Mouse (Mus musculus): Measurements from ENCODE around the gene Cdh6. TPM values are rescaled to one million over a fixed set of nuclear protein-coding genes. Genes with fewer than 3 reads are reported as not detected.

The Cdh6 gene
- polyA plus RNA-seq, 1 experiment from 2014 or later, result 15.1 TPM

DNA sequence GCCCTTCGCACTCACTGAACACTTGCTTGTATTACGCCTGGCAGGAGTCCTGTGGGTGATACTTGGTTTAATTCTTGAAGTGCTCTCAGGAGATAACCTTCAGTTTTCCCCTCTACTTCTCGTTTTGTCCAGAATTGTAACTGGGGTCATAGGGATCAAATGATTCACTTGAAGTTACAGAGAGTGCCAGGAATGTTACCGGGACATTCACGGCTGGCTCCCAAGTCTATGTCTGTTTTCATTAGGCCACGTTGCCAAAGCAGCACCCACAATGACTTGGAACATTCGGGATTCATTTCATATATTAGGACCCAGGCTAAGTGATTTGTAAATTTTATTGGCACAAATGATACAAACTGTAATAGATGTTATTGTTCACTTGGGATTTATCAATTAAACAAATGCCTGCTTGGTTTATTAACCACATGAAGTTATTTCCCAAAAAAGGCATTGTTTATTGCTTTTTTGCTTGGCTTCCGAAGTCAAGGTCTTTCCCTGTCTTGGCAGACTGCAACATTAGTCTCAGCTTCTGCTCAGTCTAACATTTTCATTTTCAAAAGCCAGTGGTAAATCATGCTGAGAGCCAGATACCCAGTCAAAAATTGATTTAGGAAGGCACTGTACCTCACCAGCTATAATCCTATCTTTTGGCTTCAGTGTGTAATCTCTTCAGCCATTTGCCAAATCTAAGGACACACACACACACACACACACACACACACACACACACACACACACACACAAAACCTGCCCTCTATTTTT lies 96.4 kb downstream of the Cdh6 start:
- DNase-seq (ENCODE audit: low spot score), result no peak

DNA sequence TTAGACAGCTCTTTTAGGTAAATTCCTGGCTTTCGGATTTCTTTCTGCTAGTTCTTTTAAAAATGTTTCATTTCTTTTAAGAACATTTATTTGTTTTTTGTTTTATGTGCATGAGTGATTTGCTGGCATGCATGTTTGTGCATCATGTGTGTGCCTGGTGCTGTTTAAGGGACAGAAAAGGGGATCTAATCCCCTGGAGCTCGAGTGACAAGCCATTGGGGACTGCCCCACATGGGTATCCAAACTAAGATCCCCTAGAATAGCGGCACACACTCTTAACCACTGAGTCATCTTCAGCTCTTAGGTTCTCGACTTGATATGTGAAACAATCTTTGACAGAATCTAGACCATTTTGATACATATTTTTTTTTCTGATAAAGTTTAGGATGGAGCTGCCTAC lies 99.4 kb downstream of the Cdh6 start:
- H3K4me3 ChIP-seq, result no peak overlapping the region
- no peaks in the 10 kb centered on the region for H3K36me3 ChIP-seq
- DNase-seq (ENCODE audit: low spot score), result no peak
- no peak overlapping the region for H3K27ac ChIP-seq (replicated peaks)
- no peaks in the 10 kb centered on the region for H3K4me1 ChIP-seq
- H3K9me3 ChIP-seq (replicated peaks), result no peaks in the 10 kb centered on the region
- 67% methylated on average over 4 of the region's 4 CpGs for WGBS
- H3K27me3 ChIP-seq (ENCODE audit: low read depth, poor library complexity, severe bottlenecking), result no peaks in the 10 kb centered on the region

More for the DNA sequence above, 96.4 kb downstream of the Cdh6 start:
- no peak overlapping the region for H3K4me3 ChIP-seq
- 0 out of 2 replicates have a peak, but pooled peaks cover 3% of the 10 kb centered on the region for H3K36me3 ChIP-seq
- H3K4me1 ChIP-seq, result no peaks in the 10 kb centered on the region
- WGBS, result 83% methylated on average over 8 of the region's 8 CpGs
- no peak overlapping the region for H3K27ac ChIP-seq (replicated peaks)
- no peaks in the 10 kb centered on the region for H3K27me3 ChIP-seq (ENCODE audit: low read depth, poor library complexity, severe bottlenecking)
- H3K9me3 ChIP-seq (replicated peaks), result no peaks in the 10 kb centered on the region

DNA sequence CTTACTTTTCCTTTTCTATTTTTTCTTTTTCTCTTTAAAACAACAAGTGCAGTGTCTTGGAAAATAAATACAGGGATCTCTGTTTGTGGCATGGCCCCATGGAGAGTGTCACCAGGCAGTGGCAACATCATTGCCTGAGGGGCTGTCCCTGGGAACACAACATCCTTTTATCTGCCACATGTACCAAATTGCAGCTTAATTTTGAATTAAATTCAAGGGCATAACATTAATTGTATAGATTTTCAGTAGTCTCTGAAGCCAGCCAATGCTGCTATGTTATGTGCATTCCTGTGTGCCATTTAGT lies 105.3 kb downstream of the Cdh6 start:
- no peak for DNase-seq (ENCODE audit: low spot score)
- Histone ChIP-seq H3K9me3 (replicated peaks) (no peaks in the 10 kb centered on the region), H3K4me1 (no peaks in the 10 kb centered on the region; the same call in 1 of the 2 replicates), H3K27ac (replicated peaks) (no peak overlapping the region), H3K27me3 (ENCODE audit: low read depth, poor library complexity, severe bottlenecking) (no peaks in the 10 kb centered on the region), H3K4me3 (no peak overlapping the region), H3K36me3 (peaks cover 5% of the 10 kb centered on the region; the same call in 1 of the 2 replicates)

DNA sequence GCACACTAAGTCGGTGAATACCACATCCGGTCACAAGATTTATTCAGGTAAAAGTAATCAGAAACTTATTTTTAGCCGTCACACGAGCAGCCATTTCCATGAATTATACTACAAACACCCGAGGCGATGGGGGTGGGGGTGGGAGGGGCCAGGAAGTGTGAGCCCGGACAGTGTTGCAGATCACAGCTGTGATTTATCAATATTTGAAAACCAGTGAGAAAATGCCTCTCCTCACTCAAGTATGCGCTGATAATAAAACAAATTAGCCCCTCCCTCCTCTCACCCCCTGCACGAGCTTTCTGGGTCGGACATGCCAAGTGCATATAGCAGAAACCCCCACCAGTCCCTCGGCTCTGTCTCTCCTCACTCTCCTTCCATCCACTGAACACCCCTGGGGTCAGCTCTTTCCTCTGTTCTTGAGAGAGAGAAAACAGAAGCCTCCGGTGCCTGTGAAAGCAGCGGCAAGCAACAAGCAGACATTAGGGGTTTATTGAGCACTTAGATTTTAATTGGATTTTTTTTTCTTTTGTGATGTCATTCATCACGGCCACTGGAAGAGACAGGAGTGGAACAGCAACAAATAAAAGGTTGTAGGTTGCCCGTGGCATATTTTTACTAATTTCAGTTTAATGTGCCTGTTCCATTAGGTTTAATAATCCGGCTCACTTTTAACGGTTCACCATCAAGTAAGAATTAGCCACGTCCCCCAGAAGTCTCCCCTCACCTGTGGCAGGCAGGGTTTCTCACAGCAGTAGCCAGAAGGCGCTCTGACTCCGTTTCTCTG lies 105.9 kb downstream of the Cdh6 start:
- H3K27ac ChIP-seq (replicated peaks), result no peak overlapping the region
- H3K4me1 ChIP-seq, result no peaks in the 10 kb centered on the region; the same call in 1 of the 2 replicates
- H3K4me3 ChIP-seq, result no peak overlapping the region
- H3K27me3 ChIP-seq (ENCODE audit: low read depth, poor library complexity, severe bottlenecking), result no peaks in the 10 kb centered on the region
- WGBS, result 70% methylated on average over 20 of the region's 20 CpGs
- H3K9me3 ChIP-seq (replicated peaks), result no peaks in the 10 kb centered on the region
- peaks cover 5% of the 10 kb centered on the region; the same call in 1 of the 2 replicates for H3K36me3 ChIP-seq
- no peak for DNase-seq (ENCODE audit: low spot score)

DNA sequence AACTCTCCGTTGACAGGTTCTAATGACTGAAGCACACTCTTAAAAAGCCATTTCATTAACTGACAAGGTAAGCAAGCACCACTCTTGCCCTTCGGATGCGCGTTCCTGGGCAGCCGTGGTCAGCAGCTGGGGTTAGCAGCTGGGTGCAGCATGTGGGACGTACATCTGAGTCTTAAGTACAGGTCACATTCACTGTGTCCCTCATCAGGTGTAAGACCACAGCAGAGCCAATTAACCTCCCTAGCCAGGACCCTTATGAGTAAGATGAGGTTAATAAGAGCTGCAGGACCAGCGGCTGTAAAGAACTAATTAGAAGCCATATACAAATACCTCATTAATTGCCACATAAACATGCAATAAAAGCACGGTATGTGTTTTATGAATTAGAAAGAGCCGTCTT lies 106.7 kb downstream of the Cdh6 start:
- WGBS, result 88% methylated on average over 9 of the region's 9 CpGs
- no peak overlapping the region for H3K27ac ChIP-seq (replicated peaks)
- H3K27me3 ChIP-seq (ENCODE audit: low read depth, poor library complexity, severe bottlenecking), result no peaks in the 10 kb centered on the region
- no peaks in the 10 kb centered on the region for H3K9me3 ChIP-seq (replicated peaks)
- H3K36me3 ChIP-seq, result peaks cover 5% of the 10 kb centered on the region; the same call in 1 of the 2 replicates
- no peaks in the 10 kb centered on the region; the same call in 1 of the 2 replicates for H3K4me1 ChIP-seq
- no peak for DNase-seq (ENCODE audit: low spot score)
- no peak overlapping the region for H3K4me3 ChIP-seq

DNA sequence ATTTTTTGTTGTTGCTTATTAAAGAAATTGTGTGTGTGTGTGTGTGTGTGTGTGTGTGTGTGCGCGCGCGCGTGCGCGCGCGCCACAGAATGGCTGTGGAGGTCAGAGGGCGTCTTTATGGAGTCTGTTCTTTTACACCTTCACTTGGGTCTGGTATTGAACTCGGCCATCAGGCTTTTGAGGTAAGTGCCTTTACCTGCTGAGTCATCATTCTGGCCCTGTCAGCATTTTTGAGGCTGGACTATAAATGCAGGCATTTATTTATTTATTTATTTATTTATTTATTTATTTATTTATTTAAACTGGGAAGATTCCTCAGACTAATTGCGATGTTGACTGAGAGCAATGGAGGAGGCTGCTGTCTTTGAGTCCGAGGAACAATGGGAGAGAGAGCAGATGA lies 109.8 kb downstream of the Cdh6 start:
- 98% methylated on average over 13 of the region's 13 CpGs for WGBS
- no peak for DNase-seq (ENCODE audit: low spot score)
- no peaks in the 10 kb centered on the region; the same call in 1 of the 2 replicates for H3K4me1 ChIP-seq
- no peaks in the 10 kb centered on the region for H3K27me3 ChIP-seq (ENCODE audit: low read depth, poor library complexity, severe bottlenecking)
- no peak overlapping the region for H3K4me3 ChIP-seq
- H3K9me3 ChIP-seq (replicated peaks), result no peaks in the 10 kb centered on the region
- H3K27ac ChIP-seq (replicated peaks), result no peak overlapping the region
- H3K36me3 ChIP-seq, result peaks cover 24% of the 10 kb centered on the region

DNA sequence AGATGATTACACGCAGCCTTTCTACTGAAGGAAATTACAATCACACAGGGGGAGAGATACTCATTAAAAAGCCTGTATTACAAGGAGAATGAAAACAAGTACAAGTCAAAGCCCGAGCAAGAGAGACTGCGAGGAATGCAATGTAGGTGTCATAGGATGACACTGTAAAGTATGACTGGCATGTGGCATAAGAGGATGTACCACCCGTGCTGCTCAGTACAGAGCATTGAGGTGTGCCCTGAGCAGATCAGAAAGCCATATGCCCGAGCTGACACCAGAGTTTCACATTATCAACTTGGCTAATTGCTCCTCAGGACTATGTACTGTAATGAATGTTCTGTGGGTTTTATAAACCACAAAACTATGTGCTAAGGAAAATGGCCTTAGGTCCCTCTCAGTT lies 115.7 kb downstream of the Cdh6 start:
- Histone ChIP-seq H3K27ac (replicated peaks) (no peak overlapping the region), H3K36me3 (peaks cover 59% of the 10 kb centered on the region), H3K9me3 (replicated peaks) (no peaks in the 10 kb centered on the region), H3K27me3 (ENCODE audit: low read depth, poor library complexity, severe bottlenecking) (no peaks in the 10 kb centered on the region), H3K4me3 (no peak overlapping the region), H3K4me1 (0 out of 2 replicates have a peak, but pooled peaks cover 6% of the 10 kb centered on the region)
- 91% methylated on average over 5 of the region's 5 CpGs for WGBS
- no peak for DNase-seq (ENCODE audit: low spot score)

DNA sequence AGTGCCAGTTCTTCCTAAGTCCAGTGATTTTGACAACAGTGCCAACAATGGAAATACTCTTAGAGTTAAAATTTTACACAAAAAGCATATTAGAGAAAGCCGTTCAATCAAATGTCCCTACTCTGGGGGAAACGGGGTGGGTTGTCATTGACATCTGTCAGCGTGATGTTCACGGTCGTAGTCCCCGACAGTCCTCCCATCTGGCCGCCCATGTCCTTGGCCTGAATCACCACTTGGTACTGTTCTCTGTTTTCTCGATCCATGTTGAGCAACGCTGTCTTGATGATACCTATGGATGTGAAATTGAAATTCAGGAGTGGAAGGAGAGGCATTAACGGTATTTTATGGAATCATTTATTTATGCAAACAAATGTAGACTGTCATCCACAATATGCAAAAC lies 116.2 kb downstream of the Cdh6 start:
- H3K9me3 ChIP-seq (replicated peaks), result no peaks in the 10 kb centered on the region
- WGBS, result 93% methylated on average over 10 of the region's 10 CpGs
- H3K27me3 ChIP-seq (ENCODE audit: low read depth, poor library complexity, severe bottlenecking), result no peaks in the 10 kb centered on the region
- DNase-seq (ENCODE audit: low spot score), result no peak
- peaks cover 63% of the 10 kb centered on the region for H3K36me3 ChIP-seq
- 0 out of 2 replicates have a peak, but pooled peaks cover 6% of the 10 kb centered on the region for H3K4me1 ChIP-seq
- no peak overlapping the region for H3K4me3 ChIP-seq
- H3K27ac ChIP-seq (replicated peaks), result no peak overlapping the region

DNA sequence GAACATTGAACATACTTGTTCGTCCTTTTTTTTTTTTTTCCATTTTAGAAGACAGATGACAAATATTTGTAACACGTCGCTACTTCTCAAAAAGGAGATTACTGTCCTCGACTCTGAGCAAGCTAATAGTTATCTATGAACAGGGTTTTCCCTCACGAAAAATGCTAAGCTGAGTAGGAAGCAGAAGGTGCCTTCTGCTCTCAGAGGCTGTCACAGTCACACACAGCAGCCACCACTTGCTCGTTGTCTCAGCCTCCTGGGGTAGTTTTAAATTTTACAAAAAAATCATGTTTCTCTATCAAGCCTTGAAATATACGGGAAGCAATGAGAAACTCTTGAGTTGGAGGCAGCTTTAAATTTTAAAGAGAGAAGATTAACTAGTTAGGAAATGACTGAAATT lies 125.6 kb downstream of the Cdh6 start:
- no peak overlapping the region for H3K27ac ChIP-seq (replicated peaks)
- H3K4me1 ChIP-seq, result no peaks in the 10 kb centered on the region
- DNase-seq (ENCODE audit: low spot score), result no peak
- H3K9me3 ChIP-seq (replicated peaks), result no peaks in the 10 kb centered on the region
- H3K36me3 ChIP-seq, result peaks cover 55% of the 10 kb centered on the region
- 92% methylated on average over 7 of the region's 7 CpGs for WGBS
- H3K4me3 ChIP-seq, result no peak overlapping the region
- no peaks in the 10 kb centered on the region for H3K27me3 ChIP-seq (ENCODE audit: low read depth, poor library complexity, severe bottlenecking)

DNA sequence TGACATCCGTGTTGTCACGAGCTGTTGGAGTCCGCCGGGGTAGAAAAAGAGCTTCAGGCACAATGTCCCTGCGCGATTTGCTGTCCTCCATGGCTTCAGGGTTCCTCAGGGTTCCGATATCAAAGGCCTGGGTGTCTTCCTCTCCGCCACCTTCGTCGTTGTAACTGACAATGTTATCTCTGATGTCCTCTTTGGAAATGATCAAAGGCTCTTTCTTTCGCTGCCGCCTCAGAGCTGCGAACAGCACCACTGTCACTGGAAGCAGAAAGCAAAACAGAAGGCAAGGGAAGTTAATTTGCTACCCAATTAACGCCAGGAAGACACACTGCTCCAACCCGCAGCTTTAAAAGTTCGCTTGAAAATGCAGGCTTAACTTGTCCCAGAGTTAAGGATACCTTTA lies 139.0 kb downstream of the Cdh6 start:
- Histone ChIP-seq H3K27me3 (ENCODE audit: low read depth, poor library complexity, severe bottlenecking) (no peaks in the 10 kb centered on the region), H3K27ac (replicated peaks) (no peak overlapping the region), H3K36me3 (peaks cover 42% of the 10 kb centered on the region), H3K4me3 (no peak overlapping the region), H3K9me3 (replicated peaks) (no peaks in the 10 kb centered on the region), H3K4me1 (no peaks in the 10 kb centered on the region)
- DNase-seq (ENCODE audit: low spot score), result no peak
- 76% methylated on average over 16 of the region's 16 CpGs for WGBS

DNA sequence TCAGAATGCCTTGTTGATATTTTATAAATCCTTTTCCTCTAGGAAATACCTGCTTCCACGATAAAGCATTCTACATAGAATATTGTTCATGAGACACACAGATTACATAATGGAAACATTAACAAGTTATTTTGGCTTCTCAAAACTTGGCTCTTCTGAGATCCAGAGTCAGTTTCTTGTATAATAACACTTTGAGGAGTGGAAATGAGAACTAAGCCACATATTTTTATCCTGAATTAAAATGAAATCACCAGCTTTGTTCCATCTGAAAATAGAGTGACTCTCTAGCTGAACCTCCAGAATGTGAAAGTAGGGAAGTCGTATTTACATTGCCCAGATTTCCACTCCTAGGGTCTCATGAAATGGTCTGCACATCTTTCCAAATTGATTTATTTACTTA lies 142.8 kb downstream of the Cdh6 start:
- H3K27ac ChIP-seq (replicated peaks), result no peak overlapping the region
- H3K4me1 ChIP-seq, result no peaks in the 10 kb centered on the region
- no peak overlapping the region for H3K4me3 ChIP-seq
- DNase-seq (ENCODE audit: low spot score), result no peak
- H3K36me3 ChIP-seq, result peaks cover 22% of the 10 kb centered on the region
- no peaks in the 10 kb centered on the region for H3K9me3 ChIP-seq (replicated peaks)
- WGBS, result 81% methylated on average over 2 of the region's 2 CpGs
- no peaks in the 10 kb centered on the region for H3K27me3 ChIP-seq (ENCODE audit: low read depth, poor library complexity, severe bottlenecking)

DNA sequence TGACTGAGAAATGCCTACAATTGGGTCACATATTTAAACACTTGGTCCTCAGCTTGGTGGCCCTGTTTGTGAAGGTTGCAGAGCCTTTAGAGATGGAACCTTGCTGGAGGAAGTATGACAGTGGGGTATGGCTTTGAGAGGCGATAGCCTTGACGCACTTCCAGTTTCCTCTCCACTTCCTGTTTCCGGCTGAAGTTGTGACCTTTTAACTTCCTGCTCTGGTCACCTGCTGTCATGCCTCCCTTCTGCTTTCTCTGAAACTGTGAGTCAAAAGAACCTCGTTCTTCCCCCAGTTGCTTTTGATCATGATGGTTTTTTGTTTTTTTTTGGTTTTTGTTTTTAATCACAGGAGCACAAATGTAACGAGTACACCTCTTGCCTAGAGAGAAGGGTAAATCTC lies 146.0 kb downstream of the Cdh6 start:
- H3K9me3 ChIP-seq (replicated peaks), result no peaks in the 10 kb centered on the region
- DNase-seq (ENCODE audit: low spot score), result no peak
- H3K27ac ChIP-seq (replicated peaks), result no peak overlapping the region
- H3K27me3 ChIP-seq (ENCODE audit: low read depth, poor library complexity, severe bottlenecking), result no peaks in the 10 kb centered on the region
- 67% methylated on average over 5 of the region's 5 CpGs for WGBS
- H3K4me3 ChIP-seq, result no peak overlapping the region
- H3K36me3 ChIP-seq, result no peaks in the 10 kb centered on the region
- H3K4me1 ChIP-seq, result no peaks in the 10 kb centered on the region

DNA sequence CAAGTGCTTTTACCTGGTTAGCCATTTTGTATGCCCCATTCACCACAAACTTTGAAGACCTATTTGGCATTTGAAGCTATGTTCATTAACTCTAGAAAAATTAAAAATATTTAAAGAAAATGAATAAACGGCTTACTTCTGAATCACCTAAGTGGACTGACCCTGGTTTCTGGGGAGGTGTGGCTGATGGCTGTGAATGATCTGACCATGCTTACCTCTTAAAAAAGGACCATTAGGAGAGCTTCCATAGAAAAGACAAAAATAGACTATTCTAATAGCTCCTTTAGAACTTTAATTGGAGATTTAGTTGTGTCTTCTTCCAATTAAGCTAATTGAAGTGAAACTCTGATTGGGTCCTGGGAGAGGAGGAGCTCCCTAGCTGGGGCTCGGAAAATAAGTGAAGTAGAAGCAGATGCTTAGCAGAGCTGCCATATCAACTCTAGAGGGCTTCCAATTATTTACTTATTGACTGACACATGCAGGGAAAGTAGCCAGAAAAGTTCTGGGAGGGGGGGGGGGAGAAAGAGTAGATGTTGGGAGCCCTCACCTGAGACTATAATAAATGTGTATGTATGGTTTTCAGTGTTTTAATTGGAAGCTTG lies 156.6 kb downstream of the Cdh6 start:
- Histone ChIP-seq H3K27ac (replicated peaks) (no peak overlapping the region), H3K27me3 (ENCODE audit: low read depth, poor library complexity, severe bottlenecking) (no peaks in the 10 kb centered on the region)
- 84% methylated on average over 2 of the region's 2 CpGs for WGBS

More for the DNA sequence above, 156.6 kb downstream of the Cdh6 start:
- no peaks in the 10 kb centered on the region for H3K9me3 ChIP-seq (replicated peaks)
- no peak for DNase-seq (ENCODE audit: low spot score)
- no peaks in the 10 kb centered on the region for H3K4me1 ChIP-seq
- H3K36me3 ChIP-seq, result no peaks in the 10 kb centered on the region
- H3K4me3 ChIP-seq, result no peak overlapping the region
